Mouse (Mus musculus): ENCODE results near the gene Znhit3. TPM values are rescaled to one million over a fixed set of nuclear protein-coding genes. Genes with fewer than 3 reads are reported as not detected.
A peak's percentile ranks its signal among the peaks of the same experiment; 100 is the strongest.

Znhit3 gene
- total and polyA plus RNA-seq, 3 experiments = 49.6 to 76.1 TPM; not detected in 1

GRCm38 (mm10) chr11:84867586-84867985, 48.6 kb downstream of the Znhit3 start:
- Histone ChIP-seq H3K36me3 (ENCODE audit: control insufficient read depth in 1 of 2, insufficient read depth in 2 of 2, low read length in 2 of 2) (peaks cover 39 to 49% of the 10 kb centered on the region in 2 experiments), H3K4me1 (ENCODE audit: control insufficient read depth in 1 of 2, insufficient read depth in 2 of 2, low read length in 2 of 2) (peaks cover 15 to 38% of the 10 kb centered on the region in 2 experiments; a peak in 3 of 4 replicates), H3K79me2 (ENCODE audit: control insufficient read depth, insufficient read depth, low read length, poor library complexity) (peaks cover 67% of the 10 kb centered on the region), H3K27ac (ENCODE audit: control insufficient read depth, low read depth, low read length) (no peak overlapping the region), H3K9ac (ENCODE audit: control insufficient read depth, low read depth, low read length, poor library complexity, severe bottlenecking) (no peak overlapping the region), H3K9me3 (replicated peaks; ENCODE audit: insufficient read depth, low read length) (no peaks in the 10 kb centered on the region), H3K27me3 (ENCODE audit: control insufficient read depth in 1 of 2, insufficient read depth in 2 of 2, low read length in 2 of 2) (no peaks in the 10 kb centered on the region), H3K4me3 (ENCODE audit: control insufficient read depth in 1 of 2, insufficient read depth in 1 of 2, low read depth in 2 of 2, low read length in 2 of 2) (peak overlapping the region in 1 of 2 experiments; percentile 97; a peak in 2 of 4 replicates)
- TF ChIP-seq CHD1 (IDR thresholded peaks at IDR 0.05; ENCODE audit: low read depth, low read length) (peak; percentile 29; the same call in 1 of the 2 replicates), MAFK (IDR thresholded peaks at IDR 0.05; ENCODE audit: borderline replicate concordance, low read depth, low read length) (no peak)
- peak; percentile 46 for DNase-seq (ENCODE audit: low read depth, low spot score)

GRCm38 (mm10) chr11:84865268-84865667, 50.9 kb downstream of the Znhit3 start:
- Histone ChIP-seq H3K9me3 (replicated peaks; ENCODE audit: insufficient read depth, low read length) (no peaks in the 10 kb centered on the region), H3K27me3 (ENCODE audit: control insufficient read depth in 1 of 2, insufficient read depth in 2 of 2, low read length in 2 of 2) (no peaks in the 10 kb centered on the region), H3K4me3 (ENCODE audit: control insufficient read depth in 1 of 2, insufficient read depth in 1 of 2, low read depth in 2 of 2, low read length in 2 of 2) (no peak overlapping the region), H3K79me2 (ENCODE audit: control insufficient read depth, insufficient read depth, low read length, poor library complexity) (peaks cover 62% of the 10 kb centered on the region), H3K27ac (ENCODE audit: control insufficient read depth, low read depth, low read length) (no peak overlapping the region), H3K9ac (ENCODE audit: control insufficient read depth, low read depth, low read length, poor library complexity, severe bottlenecking) (no peak overlapping the region), H3K36me3 (ENCODE audit: control insufficient read depth in 1 of 2, insufficient read depth in 2 of 2, low read length in 2 of 2) (peaks cover 56% of the 10 kb centered on the region in 2 experiments), H3K4me1 (ENCODE audit: control insufficient read depth in 1 of 2, insufficient read depth in 2 of 2, low read length in 2 of 2) (peaks cover 17 to 38% of the 10 kb centered on the region in 2 experiments)
- no peak for TF ChIP-seq USF1 (IDR thresholded peaks at IDR 0.05; ENCODE audit: low read depth, low read length)
- TF ChIP-seq MXI1 (IDR thresholded peaks at IDR 0.05; ENCODE audit: low read depth, low read length) = no peak
- no peak for DNase-seq (ENCODE audit: low read depth, low spot score)

Other genes with a start within 250 kb of the Znhit3 start
- gene Mrm1, start 96.9 kb downstream of the Znhit3 start, total RNA-seq (2012; rRNA removed) = 37.8 and 41.6 TPM in 2 replicates
- 10 to 100 TPM in 1 of 2 experiments, not detected in 1; 23.2 TPM for gene Mrm1, start 96.9 kb downstream of the Znhit3 start, polyA plus RNA-seq (2012; ENCODE audit: insufficient read depth in 1 of 2, insufficient read length in 2 of 2, low read depth in 1 of 2, low replicate concordance in 2 of 2, missing spikeins in 1 of 2)
- gene Dhrs11, start 87.4 kb downstream of the Znhit3 start, total RNA-seq (2012; rRNA removed) = 29.4 and 36.6 TPM in 2 replicates
- 10 to 100 TPM in 1 of 2 experiments, not detected in 1; 37.7 TPM for gene Dhrs11, start 87.4 kb downstream of the Znhit3 start, polyA plus RNA-seq (2012; ENCODE audit: insufficient read depth in 1 of 2, insufficient read length in 2 of 2, low read depth in 1 of 2, low replicate concordance in 2 of 2, missing spikeins in 1 of 2)
- gene Ggnbp2, start 45.5 kb downstream of the Znhit3 start, total RNA-seq (2012; rRNA removed) = 55.4 and 65.2 TPM in 2 replicates
- 10 to 100 TPM; 83.0 to 89.6 TPM for gene Ggnbp2, start 45.5 kb downstream of the Znhit3 start, polyA plus RNA-seq (2012; ENCODE audit: insufficient read depth in 1 of 2, insufficient read length in 2 of 2, low read depth in 1 of 2, low replicate concordance in 2 of 2, missing spikeins in 1 of 2)
- 11.5 and 14.9 TPM in 2 replicates for gene Myo19, start 36.2 kb downstream of the Znhit3 start, total RNA-seq (2012; rRNA removed)
- gene Myo19, start 36.2 kb downstream of the Znhit3 start, polyA plus RNA-seq (2012; ENCODE audit: insufficient read depth in 1 of 2, insufficient read length in 2 of 2, low read depth in 1 of 2, low replicate concordance in 2 of 2, missing spikeins in 1 of 2) = 10 to 100 TPM in 1 of 2 experiments, not detected in 1; 27.1 TPM
- 2.5 and 2.7 TPM in 2 replicates for gene Pigw, start 36.1 kb downstream of the Znhit3 start, total RNA-seq (2012; rRNA removed)
- gene Pigw, start 36.1 kb downstream of the Znhit3 start, polyA plus RNA-seq (2012; ENCODE audit: insufficient read depth in 1 of 2, insufficient read length in 2 of 2, low read depth in 1 of 2, low replicate concordance in 2 of 2, missing spikeins in 1 of 2) = 1 to 10 TPM in 1 of 2 experiments, not detected in 1; 3.5 TPM
- not detected in 2 replicates for gene Car4, start 41.4 kb upstream of the Znhit3 start, total RNA-seq (2012; rRNA removed)
- gene Car4, start 41.4 kb upstream of the Znhit3 start, polyA plus RNA-seq (2012; ENCODE audit: insufficient read depth in 1 of 2, insufficient read length in 2 of 2, low read depth in 1 of 2, low replicate concordance in 2 of 2, missing spikeins in 1 of 2) = not detected
- 11.3 and 12.5 TPM in 2 replicates for gene Usp32, start 223.8 kb upstream of the Znhit3 start, total RNA-seq (2012; rRNA removed)
- gene Usp32, start 223.8 kb upstream of the Znhit3 start, polyA plus RNA-seq (2012; ENCODE audit: insufficient read depth in 1 of 2, insufficient read length in 2 of 2, low read depth in 1 of 2, low replicate concordance in 2 of 2, missing spikeins in 1 of 2) = 10 to 100 TPM in 1 of 2 experiments, not detected in 1; 11.5 TPM

Data from MEL (cell line).